Mouse (Mus musculus) lung, postnatal 25 days (tissue): ENCODE measurements around the gene Cox11.

Source experiments
- DNase-seq: peaks from one replicate; pipeline ENCODE4 v3.0.0; 2022; ENCODE audit warnings: low spot score

The Cox11 gene

GRCm38 (mm10) chr11:90637440-90638311 is at the start of gene Cox11, which contains the start of gene Stxbp4:
Gene Cox11, plus strand, starts transcription at chr11:90638173.
Gene Stxbp4, minus strand, starts transcription at chr11:90638084.
- DNase-seq = peak; percentile 93

GRCm38 (mm10) chr11:90590996-90591395 is 47.0 kb upstream of the Cox11 start:
- no peak for DNase-seq

- DNase-seq = no peak
These were observed 42.1 kb upstream of the Cox11 start for GRCm38 (mm10) chr11:90595826-90596225.

- DNase-seq = no peak
These were observed 34.9 kb upstream of the Cox11 start for GRCm38 (mm10) chr11:90603066-90603465.

- DNase-seq = no peak
These were observed 25.9 kb upstream of the Cox11 start for GRCm38 (mm10) chr11:90612118-90612517.

- no peak for DNase-seq
These were observed 23.2 kb upstream of the Cox11 start for GRCm38 (mm10) chr11:90614743-90615142.

- DNase-seq = peak; percentile 16
These were observed 21.5 kb upstream of the Cox11 start for GRCm38 (mm10) chr11:90616431-90616830.

GRCm38 (mm10) chr11:90622044-90622443 is 15.9 kb upstream of the Cox11 start:
- DNase-seq = no peak

GRCm38 (mm10) chr11:90622500-90622899 is 15.5 kb upstream of the Cox11 start:
- no peak for DNase-seq

- DNase-seq = peak; percentile 33
These were observed 14.5 kb upstream of the Cox11 start for GRCm38 (mm10) chr11:90623477-90623876.

GRCm38 (mm10) chr11:90625174-90625573 is 12.8 kb upstream of the Cox11 start:
- no peak for DNase-seq

GRCm38 (mm10) chr11:90627751-90628150 is 10.2 kb upstream of the Cox11 start:
- DNase-seq = no peak

- peak; percentile 21 for DNase-seq
These were observed 5.5 kb upstream of the Cox11 start for GRCm38 (mm10) chr11:90632480-90632879.

- no peak for DNase-seq
These were observed 3.3 kb upstream of the Cox11 start for GRCm38 (mm10) chr11:90634661-90635060.

GRCm38 (mm10) chr11:90638312-90638830 is 398 bp downstream of the Cox11 start:
- DNase-seq = peak; percentile 10

- DNase-seq = no peak
These were observed 11.8 kb downstream of the Cox11 start for GRCm38 (mm10) chr11:90649777-90650176.

GRCm38 (mm10) chr11:90650231-90650885 is 12.4 kb downstream of the Cox11 start:
- no peak for DNase-seq

- DNase-seq = no peak
These were observed 14.6 kb downstream of the Cox11 start for GRCm38 (mm10) chr11:90652603-90653002.

GRCm38 (mm10) chr11:90657527-90657926 is 19.6 kb downstream of the Cox11 start:
- peak; percentile 15 for DNase-seq

- DNase-seq = no peak
These were observed 22.7 kb downstream of the Cox11 start for GRCm38 (mm10) chr11:90660662-90661061.

GRCm38 (mm10) chr11:90663052-90663451 is 25.1 kb downstream of the Cox11 start:
- no peak for DNase-seq

GRCm38 (mm10) chr11:90663618-90664297 is 25.8 kb downstream of the Cox11 start:
- DNase-seq = no peak
